Mouse (Mus musculus): Measurements from ENCODE around the gene Plin2.
A peak's percentile ranks its signal among the peaks of the same experiment; 100 is the strongest.
"Not testable (repeated sequence)": the region's sequence is repeated elsewhere in the genome, so short reads cannot be mapped to it uniquely, and the experiment has no call there.

Plin2 gene

DNA sequence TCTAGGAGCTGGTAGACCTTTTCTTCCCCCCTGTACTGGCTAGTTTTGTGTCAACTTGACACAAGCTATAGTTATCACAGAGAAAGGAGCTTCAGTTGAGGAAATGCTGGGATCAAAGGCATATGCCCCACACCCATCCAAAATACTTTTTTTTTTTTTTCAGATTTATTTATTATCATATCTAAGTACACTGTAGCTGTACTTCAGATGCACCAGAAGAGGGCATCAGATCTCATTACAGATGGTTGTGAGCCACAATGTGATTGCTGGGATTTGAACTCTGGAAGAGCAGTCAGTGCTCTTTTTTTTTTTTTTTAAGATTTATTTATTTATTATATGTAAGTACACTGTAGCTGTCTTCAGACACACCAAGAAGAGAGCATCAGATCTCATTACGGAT lies 47.3 kb downstream of the Plin2 start:
- not testable (repeated sequence) for DNase-seq

DNA sequence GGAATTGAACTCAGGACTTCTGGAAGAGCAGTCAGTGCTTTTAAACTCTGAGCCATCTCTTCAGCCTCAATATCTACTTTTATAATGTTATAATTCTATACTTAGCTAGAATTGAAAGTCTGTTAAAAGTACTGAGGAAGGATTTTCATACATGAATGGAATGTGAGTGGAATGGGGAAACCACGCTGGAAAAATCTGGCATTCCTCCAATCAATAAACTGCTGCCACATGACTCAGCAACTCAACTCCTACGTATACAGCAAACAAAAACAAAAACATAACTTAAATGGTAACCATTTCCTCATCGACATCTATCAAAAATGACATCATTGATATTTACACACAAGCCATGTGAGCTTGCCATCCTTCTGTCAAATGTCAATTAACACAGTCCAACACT lies 47.7 kb downstream of the Plin2 start:
- no peak for DNase-seq

DNA sequence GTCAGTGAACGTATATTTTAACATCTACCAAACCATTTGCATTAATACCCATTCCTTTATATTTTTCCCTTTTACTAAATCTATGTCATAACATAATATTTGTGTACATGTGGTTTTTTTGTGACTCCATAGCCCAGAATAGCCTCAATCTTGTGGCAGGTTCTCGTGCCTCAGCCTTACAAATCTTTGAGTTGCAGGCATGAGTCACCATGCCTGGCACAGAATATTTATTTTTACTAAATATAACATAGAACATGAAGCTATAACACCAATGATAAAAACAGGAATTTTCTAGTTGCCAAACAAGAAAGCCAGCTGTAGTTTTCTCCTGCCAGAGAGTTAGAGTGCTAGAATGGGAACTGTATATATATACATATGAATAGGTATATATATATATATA lies 49.4 kb downstream of the Plin2 start:
- no peak for DNase-seq

DNA sequence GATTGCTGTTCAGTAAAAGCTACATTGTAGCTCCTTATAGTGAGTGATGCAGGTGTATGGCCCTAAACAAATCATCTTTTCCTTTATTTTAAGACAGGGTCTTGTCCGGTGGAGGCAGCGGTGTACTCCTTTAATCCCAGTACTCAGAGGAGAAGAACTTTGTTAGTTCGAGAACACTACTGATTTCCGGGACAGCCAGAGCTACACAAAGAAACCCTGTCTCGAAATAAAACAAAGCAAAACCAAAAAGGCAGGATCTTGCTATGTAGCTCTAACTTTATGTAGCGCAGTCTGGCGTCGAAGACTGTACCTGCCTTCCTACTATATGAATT lies 57.6 kb downstream of the Plin2 start:
- no peak for DNase-seq

DNA sequence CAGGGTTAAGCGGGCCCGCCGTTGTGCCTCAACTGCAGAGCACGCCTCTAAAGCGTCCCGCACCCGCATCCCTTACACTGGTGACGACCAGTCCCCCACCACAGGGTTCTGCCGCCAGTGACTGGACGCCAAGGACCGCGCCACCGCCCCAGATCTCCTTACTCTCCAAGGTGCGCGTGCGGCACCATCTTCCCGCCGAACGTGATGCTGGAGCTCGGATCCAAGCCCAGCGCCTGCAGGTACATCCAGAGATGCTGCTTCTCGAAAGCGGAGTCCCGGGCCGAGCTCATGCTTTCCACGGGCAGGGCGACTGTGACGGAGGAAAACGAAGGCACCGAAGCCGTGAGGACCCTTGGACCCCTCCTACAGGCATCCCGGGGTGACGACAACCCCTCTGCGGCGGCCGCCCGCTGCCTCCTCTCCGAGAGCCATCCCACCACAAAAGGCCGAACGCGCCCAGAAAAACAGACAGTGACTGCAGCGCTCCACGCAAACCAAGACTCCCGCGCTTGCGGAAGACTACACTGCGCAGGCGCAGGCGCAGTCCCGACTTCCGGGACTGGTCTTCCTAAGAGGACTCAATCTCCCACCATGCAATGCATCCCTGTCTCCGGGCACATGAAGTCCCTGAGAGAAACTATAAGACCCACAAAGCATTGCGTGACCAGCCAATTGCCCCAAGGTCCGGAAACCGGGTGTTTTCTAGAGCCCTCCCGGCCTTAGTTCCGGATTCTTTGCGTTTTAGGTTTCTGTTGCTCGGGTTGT lies 58.2 kb downstream of the Plin2 start, which contains the start of gene Haus6:
Haus6 (minus strand) TSS at position 532 of the 765 bp plus-strand sequence.
- peak; percentile 97 for DNase-seq

Measured in layer of hippocampus, adult 9-11 months (tissue).